Mouse (Mus musculus) cortical plate, adult 2 months (tissue): ENCODE data around the gene Irs3.

ENCODE experiments used
- CTCF ChIP-seq: fragments of 200-500 bp; IDR thresholded peaks from 2 replicates; pipeline ENCODE4 v1.5.1; 2011; ENCODE audit warnings: mild to moderate bottlenecking, control low read depth, low read length; ENCODE audit not compliant: insufficient read depth; ENCODE audit errors: extremely low read depth
- POLR2A ChIP-seq: fragments of 200-500 bp; IDR thresholded peaks from 2 replicates; pipeline ENCODE4 v1.6.1; 2011; ENCODE audit warnings: mild to moderate bottlenecking, low read length, control low read depth; ENCODE audit not compliant: insufficient read depth; ENCODE audit errors: extremely low read depth

- TF ChIP-seq CTCF: no peak
- peak; percentile 93 for TF ChIP-seq POLR2A
Measured at GRCm38 (mm10) chr5:137628498-137629305, 16.8 kb downstream of the Irs3 start, which contains the start of the genes Fbxo24, Lrch4 and Gm20605.
